Mouse (Mus musculus) kidney, embryonic 14.5 days (tissue): ENCODE results near the gene Dok3. TPM values are rescaled to one million over a fixed set of nuclear protein-coding genes. Genes with fewer than 3 reads are reported as not detected.

Experiments used
- ATAC-seq: fragments of 200-750 bp; cut with Nextera tagmentation; 2 replicates; pipeline ENCODE4 v1.8.0; 2017; ENCODE audit warnings: moderate number of reproducible peaks, mild to moderate bottlenecking, moderate TSS enrichment, moderate library complexity; ENCODE audit not compliant: low FRiP score, low TSS enrichment
- H3K27ac ChIP-seq: fragments of 300-500 bp; sonication (generic); 2 replicates; pipeline ENCODE4 v1.5.1; 2014; ENCODE audit warnings: low read depth, mild to moderate bottlenecking, low read length, moderate library complexity, mixed read lengths
- H3K27me3 ChIP-seq: fragments of 300-500 bp; sonication (generic); 2 replicates; pipeline ENCODE4 v1.6.1; 2014; ENCODE audit warnings: mild to moderate bottlenecking, low read length; ENCODE audit not compliant: control insufficient read depth, insufficient read depth
- H3K36me3 ChIP-seq: fragments of 300-500 bp; sonication (generic); 2 replicates; pipeline ENCODE4 v1.6.1; 2014; ENCODE audit warnings: low read length, mixed read lengths; ENCODE audit not compliant: control insufficient read depth, insufficient read depth
- H3K4me1 ChIP-seq: fragments of 300-500 bp; sonication (generic); 2 replicates; pipeline ENCODE4 v1.6.1; 2014; ENCODE audit warnings: low read length, mixed read lengths; ENCODE audit not compliant: control insufficient read depth, insufficient read depth
- H3K4me2 ChIP-seq: fragments of 300-500 bp; sonication (generic); replicated peaks from 2 replicates; pipeline ENCODE4 v1.6.1; 2014; ENCODE audit warnings: low read depth, mild to moderate bottlenecking, low read length
- H3K4me3 ChIP-seq: fragments of 300-500 bp; sonication (generic); 2 replicates; pipeline ENCODE4 v1.5.1; 2014; ENCODE audit warnings: mild to moderate bottlenecking, low read length
- H3K9ac ChIP-seq: fragments of 300-500 bp; sonication (generic); 2 replicates; pipeline ENCODE4 v1.6.1; 2014; ENCODE audit warnings: low read depth, mild to moderate bottlenecking, low read length, moderate library complexity
- H3K9me3 ChIP-seq: fragments of 300-500 bp; sonication (generic); 2 replicates; pipeline ENCODE4 v1.6.1; 2016; ENCODE audit warnings: low read length; ENCODE audit not compliant: control insufficient read depth
- WGBS: fragments of 180-500 bp; shearing (Covaris S2); extraction: QIAGEN DNeasy Blood & Tissue Kit; methylation state at CpG from one replicate; pipeline ENCODE4 v1.1.7; 2014; 5-methylcytosine and 5-hydroxymethylcytosine counted together
- polyA plus RNA-seq: library from polyadenylated mRNA; unstranded; fragments of >200 nt; fragmentation: Nextera tagmentation; extraction: Ambion mirVana; gene quantifications from 2 replicates; pipeline ENCODE4 v1.2.1, GENCODE M21; 2014

Gene Dok3
- polyA plus RNA-seq, 1 experiment from 2014 or later: 1.9 TPM

- no peaks in the 10 kb centered on the region for H3K27me3 ChIP-seq
- WGBS: 28% methylated on average over 18 of the region's 18 CpGs
Measured at GRCm38 (mm10) chr13:55494883-55495621, 34.0 kb downstream of the Dok3 start.

GRCm38 (mm10) chr13:55494257-55494656 lies 34.8 kb downstream of the Dok3 start:
- Histone ChIP-seq H3K4me2 (no peak overlapping the region), H3K36me3 (peaks cover 15% of the 10 kb centered on the region; the same call in 1 of the 2 replicates), H3K27me3 (no peaks in the 10 kb centered on the region), H3K4me1 (peaks cover 6% of the 10 kb centered on the region; the same call in 1 of the 2 replicates), H3K27ac (no peak overlapping the region), H3K9ac (no peak overlapping the region), H3K9me3 (no peaks in the 10 kb centered on the region), H3K4me3 (no peak overlapping the region)
- ATAC-seq: no peak
- 17% methylated on average over 2 of the region's 2 CpGs for WGBS

More at GRCm38 (mm10) chr13:55494883-55495621, 34.0 kb downstream of the Dok3 start:
- Histone ChIP-seq H3K9me3 (no peaks in the 10 kb centered on the region), H3K27ac (no peak overlapping the region), H3K4me3 (no peak overlapping the region), H3K9ac (no peak overlapping the region), H3K4me2 (no peak overlapping the region), H3K4me1 (peaks cover 6% of the 10 kb centered on the region; the same call in 1 of the 2 replicates), H3K36me3 (peaks cover 17% of the 10 kb centered on the region; the same call in 1 of the 2 replicates)
- 0 out of 2 replicates have a peak, but pooled peaks have one; percentile 21 for ATAC-seq

- no peaks in the 10 kb centered on the region; the same call in 1 of the 2 replicates for H3K36me3 ChIP-seq
- H3K27ac ChIP-seq: peak within 1 kb of the TSS; percentile 95
- no peaks in the 10 kb centered on the region for H3K9me3 ChIP-seq
- ATAC-seq: peak; percentile 85
- H3K4me3 ChIP-seq: peak within 1 kb of the TSS; percentile 86
- H3K4me1 ChIP-seq: peaks cover 39% of the 10 kb centered on the region
- 1% methylated on average over 41 of the region's 83 CpGs for WGBS
- peak within 1 kb of the TSS; percentile 93 for H3K4me2 ChIP-seq
- H3K27me3 ChIP-seq: no peaks in the 10 kb centered on the region
- H3K9ac ChIP-seq: peak within 1 kb of the TSS; percentile 90
Measured at GRCm38 (mm10) chr13:55487578-55488498, 41.3 kb downstream of the Dok3 start, which contains the start of gene Dbn1. Gene Dbn1 (minus strand): TSS chr13:55488111.

- H3K36me3 ChIP-seq: peaks cover 7% of the 10 kb centered on the region
- no peaks in the 10 kb centered on the region for H3K9me3 ChIP-seq
- WGBS: under 1% methylated on average over 25 of the region's 29 CpGs
- no peaks in the 10 kb centered on the region for H3K27me3 ChIP-seq
- H3K9ac ChIP-seq: peak overlapping the region; percentile 90
- H3K4me2 ChIP-seq: peak overlapping the region; percentile 93
- peak; percentile 69 for ATAC-seq
- H3K27ac ChIP-seq: peak overlapping the region; percentile 95
- H3K4me3 ChIP-seq: peak overlapping the region; percentile 86
- H3K4me1 ChIP-seq: peaks cover 39% of the 10 kb centered on the region
Measured at GRCm38 (mm10) chr13:55486916-55487577, 42.0 kb downstream of the Dok3 start.

- 32% methylated on average over 14 of the region's 14 CpGs for WGBS
- Histone ChIP-seq H3K9ac (peak overlapping the region; percentile 90; the same call in 1 of the 2 replicates), H3K4me1 (peaks cover 39% of the 10 kb centered on the region), H3K9me3 (no peaks in the 10 kb centered on the region), H3K4me2 (peak overlapping the region; percentile 93), H3K27ac (no peak overlapping the region), H3K36me3 (peaks cover 14% of the 10 kb centered on the region), H3K4me3 (peak overlapping the region; percentile 86), H3K27me3 (no peaks in the 10 kb centered on the region)
- ATAC-seq: 0 out of 2 replicates have a peak, but pooled peaks have one; percentile 14
Measured at GRCm38 (mm10) chr13:55486029-55486794, 42.9 kb downstream of the Dok3 start.

- ATAC-seq: no peak
- H3K4me1 ChIP-seq: peaks cover 39% of the 10 kb centered on the region
- no peak overlapping the region for H3K9ac ChIP-seq
- H3K27me3 ChIP-seq: no peaks in the 10 kb centered on the region
- H3K9me3 ChIP-seq: no peaks in the 10 kb centered on the region
- peak overlapping the region; percentile 2; the same call in 1 of the 2 replicates for H3K4me2 ChIP-seq
- no peak overlapping the region for H3K4me3 ChIP-seq
- 29% methylated on average over 7 of the region's 7 CpGs for WGBS
- H3K27ac ChIP-seq: no peak overlapping the region
- peaks cover 30% of the 10 kb centered on the region for H3K36me3 ChIP-seq
Measured at GRCm38 (mm10) chr13:55484520-55485088, 44.5 kb downstream of the Dok3 start.

- H3K4me2 ChIP-seq: peak overlapping the region; percentile 22
- ATAC-seq: no peak
- H3K4me3 ChIP-seq: no peak overlapping the region
- H3K9me3 ChIP-seq: no peaks in the 10 kb centered on the region
- H3K27ac ChIP-seq: peak overlapping the region; percentile 30; the same call in 1 of the 2 replicates
- 40% methylated on average over 15 of the region's 15 CpGs for WGBS
- 0 out of 2 replicates have a peak overlapping the region, but pooled peaks have one; percentile 7 for H3K9ac ChIP-seq
- H3K4me1 ChIP-seq: peaks cover 39% of the 10 kb centered on the region
- no peaks in the 10 kb centered on the region for H3K27me3 ChIP-seq
- peaks cover 40% of the 10 kb centered on the region for H3K36me3 ChIP-seq
Measured at GRCm38 (mm10) chr13:55483593-55483992, 45.5 kb downstream of the Dok3 start.
